Mouse (Mus musculus): Measurements from ENCODE around the gene Rnf149.
"Not testable (repeated sequence)": the region's sequence is repeated elsewhere in the genome, so short reads cannot be mapped to it uniquely, and the experiment has no call there.

The Rnf149 gene

GRCm38 (mm10) chr1:39577253-39577705, at the start of gene Rnf149:
Gene Rnf149, minus strand, starts transcription at chr1:39577405.
- peak; percentile 95 to 97 for DNase-seq (ENCODE audit: low spot score in 2 of 2)

- no peak for DNase-seq (ENCODE audit: low spot score in 2 of 2)
These were observed 48.3 kb upstream of the Rnf149 start for GRCm38 (mm10) chr1:39625491-39625890.

GRCm38 (mm10) chr1:39623729-39624128, 46.5 kb upstream of the Rnf149 start:
- DNase-seq (ENCODE audit: low spot score in 2 of 2): no peak

- DNase-seq (ENCODE audit: low spot score in 2 of 2): no peak
These were observed 45.9 kb upstream of the Rnf149 start for GRCm38 (mm10) chr1:39623106-39623505.

- DNase-seq (ENCODE audit: low spot score in 2 of 2): no peak
These were observed 41.3 kb upstream of the Rnf149 start for GRCm38 (mm10) chr1:39618524-39618923.

- DNase-seq (ENCODE audit: low spot score in 2 of 2): no peak
These were observed 38.3 kb upstream of the Rnf149 start for GRCm38 (mm10) chr1:39615526-39615925.

- peak; percentile 27 to 70 for DNase-seq (ENCODE audit: low spot score in 2 of 2)
These were observed 37.5 kb upstream of the Rnf149 start for GRCm38 (mm10) chr1:39614462-39615279.

GRCm38 (mm10) chr1:39613061-39613460, 35.9 kb upstream of the Rnf149 start:
- DNase-seq (ENCODE audit: low spot score in 2 of 2): no peak

GRCm38 (mm10) chr1:39612491-39612890, 35.3 kb upstream of the Rnf149 start:
- DNase-seq (ENCODE audit: low spot score in 2 of 2): no peak

- DNase-seq (ENCODE audit: low spot score in 2 of 2): no peak
These were observed 31.3 kb upstream of the Rnf149 start for GRCm38 (mm10) chr1:39608534-39608933.

GRCm38 (mm10) chr1:39602477-39602876, 25.3 kb upstream of the Rnf149 start:
- no peak for DNase-seq (ENCODE audit: low spot score in 2 of 2)

- peak in 1 of 2 experiments; percentile 31 for DNase-seq (ENCODE audit: low spot score in 2 of 2)
These were observed 21.5 kb upstream of the Rnf149 start for GRCm38 (mm10) chr1:39598726-39599125.

- DNase-seq (ENCODE audit: low spot score in 2 of 2): not testable (repeated sequence)
These were observed 19.9 kb upstream of the Rnf149 start for GRCm38 (mm10) chr1:39597135-39597534.

- no peak for DNase-seq (ENCODE audit: low spot score in 2 of 2)
These were observed 16.6 kb upstream of the Rnf149 start for GRCm38 (mm10) chr1:39593836-39594235.

GRCm38 (mm10) chr1:39592090-39592489, 14.9 kb upstream of the Rnf149 start:
- no peak for DNase-seq (ENCODE audit: low spot score in 2 of 2)

- DNase-seq (ENCODE audit: low spot score in 2 of 2): not testable (repeated sequence)
These were observed 14.4 kb upstream of the Rnf149 start for GRCm38 (mm10) chr1:39591557-39591956.

GRCm38 (mm10) chr1:39590193-39590592, 13.0 kb upstream of the Rnf149 start:
- no peak for DNase-seq (ENCODE audit: low spot score in 2 of 2)

- no peak for DNase-seq (ENCODE audit: low spot score in 2 of 2)
These were observed 8.2 kb upstream of the Rnf149 start for GRCm38 (mm10) chr1:39585416-39585815.

GRCm38 (mm10) chr1:39583173-39583572, 6.0 kb upstream of the Rnf149 start:
- no peak for DNase-seq (ENCODE audit: low spot score in 2 of 2)

- DNase-seq (ENCODE audit: low spot score in 2 of 2): no peak
These were observed 4.0 kb upstream of the Rnf149 start for GRCm38 (mm10) chr1:39581215-39581614.

GRCm38 (mm10) chr1:39579139-39579538, 1.9 kb upstream of the Rnf149 start:
- DNase-seq (ENCODE audit: low spot score in 2 of 2): no peak

GRCm38 (mm10) chr1:39578446-39578845, 1.2 kb upstream of the Rnf149 start:
- DNase-seq (ENCODE audit: low spot score in 2 of 2): no peak

- DNase-seq (ENCODE audit: low spot score in 2 of 2): peak in 1 of 2 experiments; percentile 72
These were observed 568 bp downstream of the Rnf149 start for GRCm38 (mm10) chr1:39576431-39577243.

Measured in right cerebral cortex, adult 2 months (tissue).